Mouse (Mus musculus): Measurements from ENCODE around the gene Man1b1. TPM values are rescaled to one million over a fixed set of nuclear protein-coding genes. Genes with fewer than 3 reads are reported as not detected.
A peak's percentile ranks its signal among the peaks of the same experiment; 100 is the strongest.

Gene Man1b1
- polyA plus RNA-seq, 1 experiment from 2014 or later, result 15.7 TPM

GRCm38 (mm10) chr2:25355419-25356066 is 23.4 kb downstream of the Man1b1 start:
- ATAC-seq (no peak), DNase-seq (no peak)
- Histone ChIP-seq H3K27ac (ENCODE audit: low read depth) (no peak overlapping the region), H3K4me2 (ENCODE audit: low read depth, low read length) (peak overlapping the region; percentile 96), H3K4me1 (ENCODE audit: insufficient read depth) (peaks cover 20% of the 10 kb centered on the region), H3K36me3 (replicated peaks; ENCODE audit: insufficient read depth, low read length) (peaks cover 15% of the 10 kb centered on the region), H3K4me3 (ENCODE audit: low read depth, low read length) (peak overlapping the region; percentile 59), H3K9me3 (ENCODE audit: low read length) (no peaks in the 10 kb centered on the region), H3K9ac (replicated peaks) (peak overlapping the region; percentile 39), H3K27me3 (ENCODE audit: insufficient read depth, low read length) (no peaks in the 10 kb centered on the region)
- WGBS (ENCODE audit: insufficient replicate concordance), result 36% methylated on average over 18 of the region's 18 CpGs
- TF ChIP-seq CTCF (IDR thresholded peaks at IDR 0.05; ENCODE audit: low read depth) (no peak), EP300 (IDR thresholded peaks at IDR 0.05; ENCODE audit: low read depth) (no peak)

- H3K27ac ChIP-seq (ENCODE audit: low read depth), result peak within 1 kb of the TSS; percentile 24; the same call in 1 of the 2 replicates
- H3K9ac ChIP-seq (replicated peaks), result peak within 1 kb of the TSS; percentile 39
- peaks cover 8% of the 10 kb centered on the region for H3K36me3 ChIP-seq (replicated peaks; ENCODE audit: insufficient read depth, low read length)
- DNase-seq, result peak; percentile 91
- H3K4me2 ChIP-seq (ENCODE audit: low read depth, low read length), result peak within 1 kb of the TSS; percentile 96
- TF ChIP-seq CTCF (IDR thresholded peaks at IDR 0.05; ENCODE audit: low read depth), result no peak
- TF ChIP-seq EP300 (IDR thresholded peaks at IDR 0.05; ENCODE audit: low read depth), result no peak
- H3K9me3 ChIP-seq (ENCODE audit: low read length), result no peaks in the 10 kb centered on the region
- 5% methylated on average over 13 of the region's 13 CpGs for WGBS (ENCODE audit: insufficient replicate concordance)
- H3K4me3 ChIP-seq (ENCODE audit: low read depth, low read length), result peak within 1 kb of the TSS; percentile 59
- peaks cover 20% of the 10 kb centered on the region for H3K4me1 ChIP-seq (ENCODE audit: insufficient read depth)
- no peaks in the 10 kb centered on the region for H3K27me3 ChIP-seq (ENCODE audit: insufficient read depth, low read length)
- peak; percentile 84 for ATAC-seq
Measured at GRCm38 (mm10) chr2:25356208-25357079, 24.3 kb downstream of the Man1b1 start, which contains the start of gene Dpp7. Gene Dpp7, minus strand, starts transcription at chr2:25356359.

GRCm38 (mm10) chr2:25359848-25360247 is 27.7 kb downstream of the Man1b1 start:
- DNase-seq, result no peak
- no peak overlapping the region for H3K9ac ChIP-seq (replicated peaks)

GRCm38 (mm10) chr2:25363478-25364178 is 31.5 kb downstream of the Man1b1 start:
- DNase-seq (peak; percentile 35), ATAC-seq (peak; percentile 52)
- no peak overlapping the region for H3K27ac ChIP-seq (ENCODE audit: low read depth)
- 72% methylated on average over 13 of the region's 13 CpGs for WGBS (ENCODE audit: insufficient replicate concordance)
- no peak overlapping the region for H3K4me2 ChIP-seq (ENCODE audit: low read depth, low read length)
- H3K9ac ChIP-seq (replicated peaks), result no peak overlapping the region
- peaks cover 10% of the 10 kb centered on the region; the same call in 1 of the 2 replicates for H3K36me3 ChIP-seq (replicated peaks; ENCODE audit: insufficient read depth, low read length)
- H3K4me3 ChIP-seq (ENCODE audit: low read depth, low read length), result no peak overlapping the region
- H3K9me3 ChIP-seq (ENCODE audit: low read length), result no peaks in the 10 kb centered on the region
- peaks cover 21% of the 10 kb centered on the region for H3K4me1 ChIP-seq (ENCODE audit: insufficient read depth)
- 0 out of 2 replicates have a peak, but pooled peaks cover 5% of the 10 kb centered on the region for H3K27me3 ChIP-seq (ENCODE audit: insufficient read depth, low read length)
- TF ChIP-seq EP300 (IDR thresholded peaks at IDR 0.05; ENCODE audit: low read depth) (no peak), CTCF (IDR thresholded peaks at IDR 0.05; ENCODE audit: low read depth) (no peak)

More at GRCm38 (mm10) chr2:25359848-25360247, 27.7 kb downstream of the Man1b1 start:
- H3K27ac ChIP-seq (ENCODE audit: low read depth), result peak overlapping the region; percentile 22; the same call in 1 of the 2 replicates
- ATAC-seq, result peak; percentile 57
- H3K27me3 ChIP-seq (ENCODE audit: insufficient read depth, low read length), result no peaks in the 10 kb centered on the region
- no peak for TF ChIP-seq CTCF (IDR thresholded peaks at IDR 0.05; ENCODE audit: low read depth)
- no peak for TF ChIP-seq EP300 (IDR thresholded peaks at IDR 0.05; ENCODE audit: low read depth)
- H3K4me1 ChIP-seq (ENCODE audit: insufficient read depth), result peaks cover 33% of the 10 kb centered on the region
- H3K4me3 ChIP-seq (ENCODE audit: low read depth, low read length), result no peak overlapping the region
- no peaks in the 10 kb centered on the region for H3K9me3 ChIP-seq (ENCODE audit: low read length)
- WGBS (ENCODE audit: insufficient replicate concordance), result 58% methylated on average over 4 of the region's 4 CpGs
- H3K36me3 ChIP-seq (replicated peaks; ENCODE audit: insufficient read depth, low read length), result peaks cover 10% of the 10 kb centered on the region; the same call in 1 of the 2 replicates
- H3K4me2 ChIP-seq (ENCODE audit: low read depth, low read length), result no peak overlapping the region

- no peak overlapping the region for H3K27ac ChIP-seq (ENCODE audit: low read depth)
- peak overlapping the region; percentile 93 for H3K4me2 ChIP-seq (ENCODE audit: low read depth, low read length)
- H3K4me1 ChIP-seq (ENCODE audit: insufficient read depth), result peaks cover 21% of the 10 kb centered on the region
- no peak for TF ChIP-seq EP300 (IDR thresholded peaks at IDR 0.05; ENCODE audit: low read depth)
- no peak for TF ChIP-seq CTCF (IDR thresholded peaks at IDR 0.05; ENCODE audit: low read depth)
- 0 out of 2 replicates have a peak, but pooled peaks cover 5% of the 10 kb centered on the region for H3K27me3 ChIP-seq (ENCODE audit: insufficient read depth, low read length)
- WGBS (ENCODE audit: insufficient replicate concordance), result 92% methylated on average over 4 of the region's 4 CpGs
- no peak overlapping the region; the same call in 1 of the 2 replicates for H3K9ac ChIP-seq (replicated peaks)
- H3K4me3 ChIP-seq (ENCODE audit: low read depth, low read length), result no peak overlapping the region; the same call in 1 of the 2 replicates
- DNase-seq (no peak), ATAC-seq (no peak)
- H3K9me3 ChIP-seq (ENCODE audit: low read length), result no peaks in the 10 kb centered on the region
- H3K36me3 ChIP-seq (replicated peaks; ENCODE audit: insufficient read depth, low read length), result peaks cover 10% of the 10 kb centered on the region; the same call in 1 of the 2 replicates
Measured at GRCm38 (mm10) chr2:25364313-25364712, 32.2 kb downstream of the Man1b1 start.

Data from liver, postnatal 0 days (tissue).